Mouse (Mus musculus) 3T3-L1 (cell line): ENCODE results near the gene Stx1a.

Source experiments
- DNase-seq: peaks from one replicate; pipeline ENCODE4 v3.0.0-alpha.2; 2015; ENCODE audit warnings: low read depth, low spot score

Stx1a gene

DNA sequence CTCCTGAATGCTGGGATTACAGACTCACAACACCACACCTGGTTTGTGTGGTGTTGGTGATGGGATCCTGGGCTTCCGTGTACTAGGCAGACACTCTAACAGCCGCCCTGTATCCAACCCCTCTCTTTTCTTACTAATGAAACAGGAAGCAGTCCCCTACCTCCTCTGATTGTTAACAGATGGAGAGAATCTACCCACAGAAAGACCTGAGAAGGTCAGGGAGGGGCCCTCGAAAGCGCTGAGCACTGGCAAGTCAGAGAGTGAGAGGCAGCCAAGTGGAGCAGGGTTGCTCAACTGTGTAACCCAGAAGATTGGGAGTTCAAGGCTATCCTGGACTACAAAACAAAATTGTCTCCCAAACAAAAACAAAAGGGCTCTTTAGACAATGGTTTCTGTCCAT lies 63.6 kb downstream of the Stx1a start:
- peak; percentile 40 for DNase-seq

DNA sequence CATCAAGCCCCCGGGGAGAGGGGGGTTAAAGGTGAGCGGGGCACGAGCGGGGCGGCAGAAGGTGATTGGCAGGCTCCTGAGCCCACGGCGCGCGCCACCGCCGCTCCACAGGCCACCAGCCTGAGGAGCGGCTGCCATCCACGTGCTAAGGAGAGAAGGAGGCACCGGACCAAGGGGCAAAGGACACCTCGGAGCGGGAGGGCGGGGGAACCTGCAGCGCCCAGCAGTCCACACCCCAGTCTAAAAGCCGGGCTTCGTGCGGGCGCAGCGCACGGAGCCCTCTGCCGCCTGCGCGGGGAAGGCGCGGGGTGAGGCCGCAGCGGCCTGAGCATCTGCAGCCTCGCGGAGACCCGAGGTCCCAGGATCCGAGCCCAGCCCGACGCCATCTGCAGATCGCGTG lies 66.4 kb downstream of the Stx1a start, which contains the start of gene Mlxipl:
Gene Mlxipl (plus strand): TSS at position 238 of the 400 bp plus-strand sequence.
- DNase-seq, result no peak
